Mouse (Mus musculus) adrenal gland, postnatal 25 days (tissue): ENCODE results near the gene Nxpe5. TPM values are rescaled to one million over a fixed set of nuclear protein-coding genes. Genes with fewer than 3 reads are reported as not detected.

Experiments
- DNase-seq: peaks from one replicate; pipeline ENCODE4 v3.0.0; 2021; ENCODE audit warnings: mixed read lengths
- total RNA-seq: library from RNA; stranded (reverse); gene quantifications from 2 replicates; pipeline ENCODE4 v1.2.3, GENCODE M21; 2021

Gene Nxpe5
- total RNA-seq, 1 experiment from 2014 or later = 0.30 TPM

DNA sequence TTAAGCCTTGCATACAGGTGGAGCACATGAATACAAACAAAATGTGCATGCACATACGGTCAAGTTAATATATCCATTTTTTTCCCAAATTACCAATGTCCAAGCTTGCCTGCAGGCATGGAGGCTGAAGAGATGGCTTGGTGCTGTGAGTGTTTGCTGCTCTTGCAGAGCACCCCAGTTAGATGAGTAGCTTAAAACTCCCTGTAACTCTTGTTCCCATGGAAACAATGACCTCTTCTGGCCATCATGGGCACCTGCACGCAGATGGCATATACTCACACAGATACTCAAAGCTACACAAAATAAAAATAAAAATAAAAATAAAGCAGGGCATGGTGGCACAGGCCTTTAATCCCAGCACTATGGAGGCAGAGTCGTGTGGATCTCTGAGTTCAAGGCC, 27.4 kb downstream of the Nxpe5 start:
- no peak for DNase-seq

DNA sequence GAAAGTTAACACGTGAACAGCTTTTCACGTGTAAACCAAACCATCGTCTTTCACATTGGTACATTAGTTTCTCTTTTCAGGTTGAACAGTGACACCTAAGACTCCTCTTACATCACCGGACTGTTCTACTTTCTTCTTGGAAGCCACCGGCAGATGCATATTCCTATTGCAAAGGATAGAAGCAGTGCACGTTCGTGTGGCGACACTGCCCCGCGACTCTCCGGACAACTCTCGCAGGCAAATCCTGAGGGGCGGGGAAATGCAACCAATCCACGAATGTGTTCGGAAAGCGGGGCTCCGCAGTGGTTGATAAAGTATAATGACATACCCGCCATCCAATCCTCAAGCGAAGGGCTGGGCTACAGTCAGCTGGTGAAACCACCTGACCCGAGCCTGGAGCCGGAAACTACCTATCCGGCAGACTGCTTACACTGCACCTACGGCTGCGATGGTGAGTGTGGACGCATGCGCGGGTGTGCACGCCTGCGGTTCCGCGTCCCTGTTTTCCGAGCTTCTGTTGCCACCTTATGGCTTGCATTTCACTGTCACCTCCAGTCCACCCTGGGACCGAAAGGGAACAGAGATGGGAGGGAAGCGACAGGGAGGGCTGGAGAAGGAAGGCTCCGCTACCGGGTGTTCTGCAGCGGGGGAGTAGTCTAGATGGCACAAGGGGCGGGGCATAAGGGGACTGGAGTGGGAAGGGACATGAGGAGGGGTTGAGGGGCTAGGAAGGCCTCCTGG, 29.8 kb downstream of the Nxpe5 start, which contains the start of gene Lamtor4:
TSS of gene Lamtor4 (plus strand) at position 130 of the 741 bp plus-strand sequence.
- DNase-seq = peak; percentile 90

DNA sequence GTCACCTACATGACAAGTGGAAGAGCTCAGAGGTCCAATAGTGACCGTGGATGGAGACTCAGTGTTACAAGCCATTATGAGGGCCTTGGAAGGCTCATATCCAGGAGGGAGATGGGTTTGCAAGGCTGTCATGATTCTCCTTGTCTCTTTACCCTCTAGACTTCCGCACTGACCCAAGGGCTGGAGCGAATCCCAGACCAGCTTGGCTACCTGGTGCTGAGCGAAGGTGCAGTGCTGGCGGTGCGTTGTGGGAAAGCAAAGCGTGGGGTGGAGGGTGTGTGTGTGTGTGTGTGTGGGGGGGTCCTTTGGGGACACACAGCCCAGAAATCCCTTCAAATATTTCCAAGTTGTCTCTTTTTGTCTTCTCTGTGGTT, 30.4 kb downstream of the Nxpe5 start:
- DNase-seq = no peak

GRCm38 (mm10) chr5:138256966-138257584, 31.4 kb downstream of the Nxpe5 start:
- no peak for DNase-seq

DNA sequence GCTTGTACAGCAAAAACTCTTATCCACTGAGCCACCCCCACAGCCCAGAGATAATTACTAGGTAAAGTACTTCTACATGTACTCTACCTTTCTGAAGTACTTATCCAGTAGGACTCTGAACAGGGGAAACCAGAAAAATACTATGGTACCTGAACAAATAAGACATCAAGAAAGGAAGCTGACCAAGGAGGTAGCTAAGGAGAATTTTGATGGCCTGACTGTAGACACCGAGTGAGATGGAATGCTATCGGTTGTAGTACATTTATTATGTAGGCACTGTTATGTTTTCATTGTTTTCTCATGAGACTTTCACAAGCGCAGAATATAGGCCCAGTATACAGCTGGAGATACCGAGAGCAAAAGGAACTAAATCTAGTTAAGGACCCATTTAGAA, 31.9 kb downstream of the Nxpe5 start:
- DNase-seq = no peak

- no peak for DNase-seq
These were observed 32.4 kb downstream of the Nxpe5 start for GRCm38 (mm10) chr5:138258078-138258477.

DNA sequence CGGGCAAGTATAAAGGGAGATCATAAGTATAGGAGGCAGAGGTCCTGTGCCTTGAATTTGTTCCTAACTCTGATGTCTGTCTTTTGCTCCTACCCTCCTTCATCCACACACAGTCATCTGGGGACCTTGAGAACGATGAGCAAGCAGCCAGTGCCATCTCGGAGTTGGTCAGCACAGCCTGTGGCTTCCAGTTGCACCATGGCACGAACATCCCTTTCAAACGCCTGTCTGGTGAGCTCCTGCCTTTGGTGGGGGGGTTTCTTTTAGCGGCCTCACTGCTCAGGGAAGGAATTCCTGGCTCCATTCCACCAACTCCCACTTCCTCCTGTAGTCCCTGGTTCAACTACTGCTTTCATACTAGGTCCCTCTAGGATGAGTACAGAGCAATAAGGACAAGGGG, 32.8 kb downstream of the Nxpe5 start:
- no peak for DNase-seq

DNA sequence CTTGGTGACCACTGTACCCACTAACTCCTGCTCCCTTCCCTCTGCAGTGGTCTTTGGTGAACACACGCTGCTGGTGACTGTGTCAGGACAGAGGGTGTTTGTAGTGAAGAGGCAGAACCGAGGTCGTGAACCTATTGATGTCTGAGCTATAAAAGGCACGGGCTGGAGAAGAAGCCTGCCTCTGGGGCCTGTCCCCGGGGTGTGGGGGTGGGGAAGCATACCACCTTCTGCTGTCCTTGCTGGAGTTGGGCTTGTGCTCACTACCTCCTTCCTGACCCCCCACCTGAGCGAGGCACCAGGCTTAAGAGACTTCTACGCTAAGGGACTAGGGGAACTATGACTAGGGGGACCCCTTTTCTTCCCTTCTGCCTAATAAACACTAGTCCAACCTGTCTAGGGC, 33.3 kb downstream of the Nxpe5 start:
- no peak for DNase-seq

- DNase-seq = no peak
These were observed 34.4 kb downstream of the Nxpe5 start for GRCm38 (mm10) chr5:138260051-138260450.

- no peak for DNase-seq
These were observed 35.1 kb downstream of the Nxpe5 start for GRCm38 (mm10) chr5:138260834-138261233.

- no peak for DNase-seq
These were observed 36.3 kb downstream of the Nxpe5 start for GRCm38 (mm10) chr5:138262001-138262400.

- no peak for DNase-seq
These were observed 37.0 kb downstream of the Nxpe5 start for GRCm38 (mm10) chr5:138262582-138263240.

DNA sequence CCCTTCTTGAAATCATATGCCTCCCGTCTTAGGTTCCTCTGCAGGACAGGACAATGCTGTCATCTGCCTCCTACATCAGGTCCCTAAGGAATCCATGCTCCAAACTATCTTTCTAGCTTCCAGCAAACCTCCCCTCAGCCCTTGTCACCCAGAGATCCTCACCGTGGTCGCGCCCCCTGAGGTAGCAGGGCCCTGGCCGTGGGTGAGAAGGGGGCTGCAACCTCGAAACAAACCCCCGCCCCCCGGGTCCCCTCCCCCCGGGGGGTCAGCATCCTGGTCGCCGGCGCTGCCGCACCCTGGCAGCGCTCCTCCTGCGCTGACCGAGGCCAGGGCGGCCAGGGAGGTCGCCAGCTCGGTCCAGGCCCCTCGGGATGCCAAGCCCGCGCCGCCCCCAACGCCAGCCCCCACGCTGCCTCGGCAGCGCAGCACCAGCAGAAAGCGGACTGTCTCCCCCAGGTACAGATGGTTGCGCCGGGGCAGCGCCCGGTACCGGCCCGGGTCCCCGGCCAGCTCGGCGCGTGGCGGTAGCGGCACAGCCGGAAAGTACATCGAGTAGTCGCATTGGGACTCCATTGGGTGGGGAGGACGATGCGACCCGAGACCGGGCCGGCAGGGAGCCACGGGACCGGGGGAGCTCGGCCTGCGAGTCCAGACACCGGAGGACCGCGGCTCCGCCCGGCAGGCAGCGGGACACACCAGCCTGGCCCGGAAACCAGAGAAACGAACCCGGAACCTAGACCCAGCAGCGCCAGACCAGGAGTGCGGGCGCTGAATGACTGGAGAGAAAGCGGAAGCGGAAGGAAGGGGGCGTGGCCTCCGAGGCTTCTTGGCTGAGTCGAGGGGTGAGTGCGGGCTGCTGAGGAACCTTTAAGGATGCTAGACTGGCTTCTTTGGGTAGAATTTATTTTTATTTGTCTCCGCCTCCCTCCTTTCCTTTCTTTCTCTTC, 37.8 kb downstream of the Nxpe5 start, which contains the start of gene BC037034:
TSS of gene BC037034 (minus strand) at position 774 of the 947 bp plus-strand sequence.
- DNase-seq = peak; percentile 93

DNA sequence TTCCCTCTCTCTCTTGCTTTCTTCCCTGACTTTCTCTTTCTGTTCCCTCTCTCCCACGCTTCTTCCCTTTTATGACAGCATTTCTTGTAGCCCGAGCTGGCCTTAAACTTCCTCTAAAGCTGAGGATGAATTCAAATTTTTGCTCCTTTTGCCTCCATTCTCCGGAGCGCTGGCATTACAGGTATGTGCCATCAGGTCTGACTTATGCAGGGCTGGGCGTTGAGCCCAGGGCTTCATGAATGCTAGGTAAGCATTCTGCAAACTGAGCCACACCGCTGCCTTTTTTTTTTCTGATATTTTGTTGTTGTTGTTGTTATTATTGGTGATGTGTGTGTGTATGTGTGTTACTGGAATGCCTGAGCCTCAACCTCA, 38.5 kb downstream of the Nxpe5 start:
- no peak for DNase-seq

DNA sequence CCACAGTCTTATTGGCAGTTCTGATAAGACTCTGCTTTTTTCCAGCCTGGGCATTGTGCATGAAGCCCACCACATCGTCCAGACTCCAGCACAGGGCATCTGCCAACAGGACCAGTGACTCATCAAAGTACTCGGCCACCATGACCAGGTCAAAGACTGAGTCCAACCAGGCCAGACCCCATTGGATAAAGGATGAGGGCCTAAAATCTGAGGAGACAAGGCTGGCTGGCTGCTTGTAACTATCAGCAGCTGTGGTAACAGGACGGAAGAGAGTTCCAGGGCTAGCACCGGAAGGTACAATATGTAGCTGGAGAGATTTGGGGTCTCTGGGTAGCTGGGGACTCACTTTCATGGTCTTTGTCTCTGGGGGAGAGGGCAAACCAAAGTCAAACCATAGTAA, 40.0 kb downstream of the Nxpe5 start:
- DNase-seq = no peak

- no peak for DNase-seq
These were observed 41.4 kb downstream of the Nxpe5 start for GRCm38 (mm10) chr5:138267114-138267513.

GRCm38 (mm10) chr5:138268980-138269379, 43.3 kb downstream of the Nxpe5 start:
- DNase-seq = no peak

DNA sequence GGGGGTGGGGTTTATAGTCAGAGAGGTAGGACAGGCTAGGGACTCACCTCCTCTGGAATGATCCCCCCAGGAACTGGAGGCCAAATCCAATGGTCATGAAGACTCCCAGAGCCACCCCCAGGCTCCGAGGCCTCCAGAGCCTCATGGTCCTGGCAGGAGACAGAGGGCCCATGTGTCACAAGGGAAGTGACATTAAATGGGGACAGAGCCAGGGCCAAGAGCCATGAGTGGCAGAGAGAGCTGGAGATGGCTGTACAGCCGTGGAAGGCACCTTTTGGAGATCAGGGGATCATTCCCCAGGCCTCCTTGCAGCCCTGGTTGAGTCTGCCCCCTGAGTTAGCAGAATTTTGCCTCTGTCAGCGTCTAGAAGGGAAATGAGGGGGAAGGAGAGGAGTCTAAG, 45.5 kb downstream of the Nxpe5 start:
- no peak for DNase-seq

DNA sequence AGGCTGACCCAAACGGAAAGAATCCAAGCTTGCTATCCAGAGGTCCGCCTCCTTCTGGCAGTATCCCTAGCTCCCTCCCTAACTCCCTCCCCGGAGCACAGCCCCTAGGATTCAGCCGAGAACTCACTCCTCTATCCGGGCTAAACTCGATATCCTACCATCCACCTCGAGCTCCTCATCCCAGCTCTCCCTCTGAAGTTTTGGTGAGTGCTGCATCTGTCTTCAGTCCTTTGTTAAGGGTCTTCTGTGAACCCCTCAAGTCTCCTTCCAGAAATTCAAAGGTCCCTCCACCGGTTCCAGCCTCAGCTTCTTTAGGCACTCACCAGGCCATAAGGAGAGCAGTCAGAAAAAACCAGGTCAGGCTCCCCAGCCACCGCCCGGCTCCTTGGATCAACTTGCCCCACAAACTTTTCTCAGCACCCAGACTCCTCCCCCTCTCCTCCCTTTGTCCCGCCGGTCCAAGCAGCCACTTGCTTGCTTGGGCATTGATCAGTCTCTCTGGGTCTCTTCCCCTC, 46.8 kb downstream of the Nxpe5 start, which contains the start of gene Gal3st4:
TSS of gene Gal3st4 (minus strand) at position 432 of the 515 bp plus-strand sequence.
- DNase-seq = no peak

DNA sequence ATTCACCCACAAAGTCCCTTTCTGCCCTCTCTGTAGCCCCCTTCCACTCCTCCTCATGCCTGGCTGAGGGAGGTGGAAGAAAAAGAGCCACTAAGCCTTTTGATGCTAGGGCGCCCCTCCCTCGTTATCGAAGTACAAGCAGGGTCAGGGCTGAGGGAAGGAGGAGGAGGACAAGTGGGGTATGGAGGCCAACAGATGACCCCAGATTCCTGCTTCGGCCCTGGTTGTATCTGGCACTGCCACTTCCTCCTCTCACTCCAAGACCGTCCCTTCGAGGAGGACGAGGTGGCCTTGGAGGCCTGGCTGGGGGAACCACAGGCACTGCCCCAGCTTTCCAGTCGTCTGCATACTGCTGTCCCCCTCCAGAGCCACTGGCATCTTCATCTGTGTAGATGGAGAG, 48.5 kb downstream of the Nxpe5 start:
- no peak for DNase-seq

DNA sequence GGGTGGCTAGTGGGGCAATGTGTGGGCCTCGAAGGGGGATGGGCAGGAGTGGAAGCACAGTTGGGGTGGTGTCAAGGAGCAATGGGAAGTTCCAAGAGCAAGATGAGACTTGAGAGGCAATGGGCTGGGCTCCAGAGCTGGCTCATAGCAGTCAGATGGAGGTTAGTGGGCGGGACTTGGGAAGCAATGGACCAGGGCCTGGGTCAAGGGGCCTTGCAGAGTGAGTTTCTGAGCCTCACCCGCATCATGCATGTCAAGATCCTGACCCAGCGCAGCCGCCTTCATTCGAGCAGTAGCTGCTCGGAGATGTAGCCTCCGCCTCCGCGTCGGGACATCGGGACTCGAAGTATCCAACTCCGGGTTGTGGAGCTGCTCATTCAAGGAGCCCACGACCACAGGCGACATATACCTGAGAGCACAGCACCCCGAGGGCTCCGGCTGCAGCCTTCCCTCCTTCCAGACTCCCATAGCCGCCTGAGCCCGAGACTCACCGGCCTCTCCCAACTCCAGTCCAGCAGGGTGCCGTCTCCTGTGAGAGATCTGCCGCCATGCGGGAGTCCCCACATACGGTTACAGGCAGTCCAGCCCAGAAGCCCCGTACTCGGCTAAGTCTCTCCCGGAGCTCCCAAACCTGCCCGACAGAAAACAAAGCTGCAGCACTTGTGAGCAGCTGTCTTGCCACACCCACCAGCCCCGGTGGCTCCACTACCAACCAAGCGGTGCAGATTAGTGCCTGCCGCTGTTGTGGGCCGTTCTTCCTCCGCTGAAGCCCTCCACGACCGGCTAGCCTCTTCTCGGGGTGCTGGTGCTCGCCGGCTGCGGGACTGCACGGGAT, 49.7 kb downstream of the Nxpe5 start:
- DNase-seq = no peak
